Mouse (Mus musculus): ENCODE data around the gene Rnf157. TPM values are rescaled to one million over a fixed set of nuclear protein-coding genes. Genes with fewer than 3 reads are reported as not detected.

The Rnf157 gene
- polyA plus RNA-seq, 1 experiment from 2014 or later, result 16.8 TPM

DNA sequence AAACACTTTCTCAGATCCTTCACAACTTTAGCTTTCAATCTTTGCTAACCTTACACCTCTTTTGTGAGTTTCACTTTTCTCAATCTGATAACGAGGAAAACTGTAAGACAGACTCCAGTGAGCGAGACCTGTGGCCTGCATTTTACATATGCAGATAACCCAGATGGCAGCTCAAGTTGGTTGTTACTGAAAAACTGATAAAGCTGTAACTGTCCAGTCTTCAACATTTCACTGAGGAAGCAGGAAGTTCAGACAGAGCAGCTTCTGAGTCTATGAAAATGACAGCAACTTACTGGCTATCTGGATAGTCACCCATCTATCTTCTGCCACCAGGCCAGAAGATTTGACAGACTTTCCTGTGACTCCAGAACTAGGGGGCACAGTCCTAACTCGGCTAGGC is 103.2 kb downstream of the Rnf157 start:
- no peak for ATAC-seq (ENCODE audit: insufficient read depth)
- no peak for TF ChIP-seq CTCF (IDR thresholded peaks at IDR 0.05; ENCODE audit: low read depth)
- Histone ChIP-seq H3K9ac (no peak overlapping the region), H3K27me3 (ENCODE audit: insufficient read depth, low read length) (no peaks in the 10 kb centered on the region), H3K4me1 (ENCODE audit: insufficient read depth) (peaks cover 4% of the 10 kb centered on the region), H3K36me3 (ENCODE audit: insufficient read depth) (peaks cover 3% of the 10 kb centered on the region), H3K4me3 (ENCODE audit: low read depth, low read length) (no peak overlapping the region), H3K4me2 (no peak overlapping the region), H3K27ac (ENCODE audit: low read depth) (no peak overlapping the region), H3K9me3 (ENCODE audit: low read depth, low read length) (no peaks in the 10 kb centered on the region)
- 64% methylated on average over 3 of the region's 3 CpGs for WGBS
- no peak for DNase-seq

DNA sequence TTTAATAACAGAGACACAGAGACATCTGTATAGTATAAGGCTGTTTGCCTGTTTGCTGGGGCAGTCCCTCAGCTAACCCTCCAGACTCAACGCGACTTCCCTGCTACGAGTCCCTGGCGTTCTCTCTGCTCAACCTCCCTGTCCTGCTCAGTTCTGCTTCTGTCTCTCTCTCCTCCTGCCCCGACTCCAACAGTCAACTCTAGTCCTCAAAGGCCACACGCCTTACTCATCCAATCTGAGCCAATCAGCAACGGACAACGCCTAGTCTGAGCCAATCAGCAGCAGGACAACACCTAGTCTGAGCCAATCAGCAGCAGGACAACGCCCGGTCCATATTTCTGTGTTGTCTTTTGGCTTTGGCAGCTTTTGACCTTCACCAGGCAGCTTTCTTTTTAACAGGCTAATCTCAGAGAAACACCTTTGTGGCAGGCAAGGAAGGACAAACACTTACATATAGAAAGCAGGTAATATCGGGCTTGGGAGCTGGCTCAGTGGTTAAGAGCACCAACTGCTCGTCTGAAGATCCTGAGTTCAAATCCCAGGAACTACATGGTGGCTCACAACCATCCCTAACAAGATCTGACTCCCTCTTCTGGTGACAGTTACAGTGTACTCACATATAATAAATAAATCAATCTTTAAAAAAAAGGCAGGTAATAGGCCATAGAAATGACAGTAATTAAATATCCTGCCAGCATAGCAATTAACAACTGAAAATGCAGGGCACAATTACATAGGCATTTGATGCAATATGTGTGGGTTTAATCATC is 104.9 kb downstream of the Rnf157 start:
- no peak overlapping the region for H3K27ac ChIP-seq (ENCODE audit: low read depth)
- peaks cover 4% of the 10 kb centered on the region for H3K4me1 ChIP-seq (ENCODE audit: insufficient read depth)
- ATAC-seq (ENCODE audit: insufficient read depth) (no peak), DNase-seq (no peak)
- no peaks in the 10 kb centered on the region for H3K27me3 ChIP-seq (ENCODE audit: insufficient read depth, low read length)
- 87% methylated on average over 12 of the region's 12 CpGs for WGBS
- H3K9ac ChIP-seq, result no peak overlapping the region
- no peak for TF ChIP-seq CTCF (IDR thresholded peaks at IDR 0.05; ENCODE audit: low read depth)
- H3K9me3 ChIP-seq (ENCODE audit: low read depth, low read length), result no peaks in the 10 kb centered on the region
- H3K36me3 ChIP-seq (ENCODE audit: insufficient read depth), result peaks cover 20% of the 10 kb centered on the region
- H3K4me2 ChIP-seq, result no peak overlapping the region
- no peak overlapping the region for H3K4me3 ChIP-seq (ENCODE audit: low read depth, low read length)

DNA sequence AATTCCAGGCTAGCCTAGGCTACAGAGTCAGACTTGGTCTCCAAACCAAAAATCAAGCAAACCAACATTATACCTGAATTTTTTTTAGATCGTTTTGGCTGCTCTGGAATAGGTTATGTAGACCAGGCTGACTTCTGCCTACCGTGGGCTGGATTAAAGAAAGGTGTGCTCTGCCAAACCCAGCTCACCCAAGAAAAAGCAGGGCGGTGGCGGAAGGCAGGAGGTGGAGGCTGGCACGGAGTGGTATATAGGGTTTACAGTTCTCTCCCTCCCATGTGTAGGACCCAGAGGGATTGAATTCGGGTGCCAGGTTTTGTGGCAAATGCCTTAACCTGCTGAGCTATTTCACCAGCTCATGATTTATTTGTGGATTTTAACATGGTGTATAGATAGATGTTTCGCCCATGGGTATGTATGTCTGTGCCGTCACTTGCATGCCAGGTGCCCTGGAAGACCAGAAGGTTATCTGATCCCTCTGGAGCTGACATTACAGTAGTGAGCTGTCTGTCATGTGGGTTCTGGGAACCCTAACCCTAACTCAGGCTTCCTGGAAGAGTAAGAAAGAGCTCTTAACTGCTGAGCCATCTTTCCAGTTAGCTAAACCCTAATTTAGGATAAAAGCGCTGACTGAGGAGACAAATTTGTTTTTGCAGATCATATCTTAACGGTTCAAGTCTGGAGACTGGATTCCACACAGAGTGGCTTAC is 105.7 kb downstream of the Rnf157 start, which contains the start of gene Exoc7:
Exoc7 (minus strand) TSS at position 215 of the 707 bp plus-strand sequence.
- no peak for DNase-seq
- H3K4me1 ChIP-seq (ENCODE audit: insufficient read depth), result peaks cover 4% of the 10 kb centered on the region
- peak; percentile 29; the same call in 1 of the 2 replicates for ATAC-seq (ENCODE audit: insufficient read depth)
- H3K9me3 ChIP-seq (ENCODE audit: low read depth, low read length), result no peaks in the 10 kb centered on the region
- no peaks in the 10 kb centered on the region for H3K27me3 ChIP-seq (ENCODE audit: insufficient read depth, low read length)
- peak within 1 kb of the TSS; percentile 71 for H3K9ac ChIP-seq
- TF ChIP-seq CTCF (IDR thresholded peaks at IDR 0.05; ENCODE audit: low read depth), result no peak
- peak within 1 kb of the TSS; percentile 74 for H3K4me3 ChIP-seq (ENCODE audit: low read depth, low read length)
- H3K36me3 ChIP-seq (ENCODE audit: insufficient read depth), result peaks cover 27% of the 10 kb centered on the region
- peak within 1 kb of the TSS; percentile 85 for H3K4me2 ChIP-seq
- H3K27ac ChIP-seq (ENCODE audit: low read depth), result no peak within 1 kb of the TSS; the same call in 1 of the 2 replicates
- WGBS, result 79% methylated on average over 10 of the region's 10 CpGs

DNA sequence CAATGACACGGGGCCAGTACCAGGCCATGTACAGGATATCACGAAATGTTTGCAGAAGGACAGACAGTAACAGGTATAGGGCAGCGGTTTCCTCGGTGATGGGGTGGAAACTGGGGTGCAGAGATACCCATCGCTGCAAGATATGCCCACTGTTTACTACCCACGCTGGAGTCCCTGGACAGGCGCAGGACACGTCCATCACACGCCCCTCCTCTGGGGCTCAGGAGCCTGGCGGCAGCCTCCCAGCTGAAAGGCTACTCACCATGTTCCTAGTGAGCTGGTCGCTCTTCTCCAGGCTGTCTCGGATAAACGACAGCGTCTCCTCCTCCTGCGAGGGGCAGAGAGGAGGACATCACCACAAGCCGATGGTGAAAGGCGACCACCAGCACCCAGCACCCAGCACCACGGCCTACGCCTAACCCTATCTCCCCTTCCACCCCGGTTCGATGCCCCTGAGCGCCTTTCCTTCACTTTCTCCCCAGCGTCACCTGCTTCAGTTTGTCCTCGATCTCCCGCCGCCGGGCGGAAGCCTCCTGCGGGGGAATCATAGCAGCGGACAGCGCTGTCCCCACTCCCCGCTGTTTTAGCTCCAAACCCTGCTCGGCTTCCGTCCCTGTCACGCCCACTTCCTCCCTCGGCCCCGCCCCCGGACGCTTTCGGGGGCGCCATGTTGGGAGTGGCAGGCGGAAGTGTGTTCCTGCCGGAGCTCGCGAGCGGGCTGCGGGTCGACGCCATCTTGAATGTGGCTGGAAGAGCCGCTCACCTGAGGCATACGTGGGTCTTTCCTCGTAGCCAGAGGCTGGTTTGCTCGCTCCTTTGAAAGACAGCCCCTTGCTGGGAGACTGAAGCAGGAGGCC is 106.5 kb downstream of the Rnf157 start:
- DNase-seq (peak; percentile 98), ATAC-seq (ENCODE audit: insufficient read depth) (peak; percentile 93)
- Histone ChIP-seq H3K36me3 (ENCODE audit: insufficient read depth) (peaks cover 31% of the 10 kb centered on the region), H3K27me3 (ENCODE audit: insufficient read depth, low read length) (no peaks in the 10 kb centered on the region), H3K9ac (peak overlapping the region; percentile 71), H3K9me3 (ENCODE audit: low read depth, low read length) (no peaks in the 10 kb centered on the region), H3K4me2 (peak overlapping the region; percentile 85), H3K4me1 (ENCODE audit: insufficient read depth) (peaks cover 4% of the 10 kb centered on the region; the same call in 1 of the 2 replicates), H3K4me3 (ENCODE audit: low read depth, low read length) (peak overlapping the region; percentile 74), H3K27ac (ENCODE audit: low read depth) (no peak overlapping the region; the same call in 1 of the 2 replicates)
- no peak for TF ChIP-seq CTCF (IDR thresholded peaks at IDR 0.05; ENCODE audit: low read depth)
- WGBS, result 1% methylated on average over 53 of the region's 53 CpGs

DNA sequence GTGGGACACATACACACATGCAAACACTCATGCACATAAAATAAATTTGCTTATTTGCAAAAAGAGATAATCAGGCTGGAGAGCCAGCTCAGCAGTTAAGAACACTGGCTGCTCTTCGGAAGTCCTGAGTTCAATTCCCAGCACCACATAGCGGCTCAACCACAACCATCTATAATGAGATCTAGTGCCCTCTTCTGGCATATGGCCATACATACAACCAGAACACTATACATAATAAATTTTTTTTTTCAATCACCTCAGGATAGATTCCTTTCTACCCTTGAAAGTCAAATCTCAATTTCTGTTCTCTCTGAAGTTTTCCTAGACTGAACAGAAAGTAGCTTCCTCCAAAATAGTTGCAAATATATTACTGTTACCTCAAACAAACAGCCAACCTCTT is 107.4 kb downstream of the Rnf157 start:
- DNase-seq, result no peak
- ATAC-seq (ENCODE audit: insufficient read depth), result no peak
- Histone ChIP-seq H3K27ac (ENCODE audit: low read depth) (no peak overlapping the region), H3K4me1 (ENCODE audit: insufficient read depth) (peaks cover 4% of the 10 kb centered on the region; the same call in 1 of the 2 replicates), H3K9me3 (ENCODE audit: low read depth, low read length) (no peaks in the 10 kb centered on the region), H3K36me3 (ENCODE audit: insufficient read depth) (peaks cover 41% of the 10 kb centered on the region), H3K9ac (no peak overlapping the region), H3K27me3 (ENCODE audit: insufficient read depth, low read length) (no peaks in the 10 kb centered on the region), H3K4me3 (ENCODE audit: low read depth, low read length) (peak overlapping the region; percentile 74), H3K4me2 (peak overlapping the region; percentile 85)
- 98% methylated on average over 2 of the region's 2 CpGs for WGBS
- no peak for TF ChIP-seq CTCF (IDR thresholded peaks at IDR 0.05; ENCODE audit: low read depth)

DNA sequence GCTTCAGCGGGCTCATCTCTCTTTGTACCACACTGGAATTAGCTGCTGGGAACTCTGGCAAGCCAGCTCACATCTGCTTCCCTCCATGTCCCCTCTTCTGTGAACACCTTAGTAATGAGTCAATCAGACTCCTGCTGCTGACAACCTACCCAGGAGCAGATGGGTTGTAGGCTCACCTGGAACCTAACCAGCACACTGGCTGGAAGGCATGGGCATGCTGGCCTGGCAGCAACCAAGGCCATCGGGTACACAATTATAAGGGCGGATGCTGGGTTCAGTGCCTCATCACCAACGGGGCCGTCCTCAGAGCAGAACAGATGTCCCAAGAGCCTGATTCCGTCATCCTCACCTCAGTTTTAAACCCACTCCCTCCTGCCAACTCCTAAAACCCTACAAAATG is 114.2 kb downstream of the Rnf157 start:
- ATAC-seq (ENCODE audit: insufficient read depth), result no peak
- Histone ChIP-seq H3K36me3 (ENCODE audit: insufficient read depth) (peaks cover 80% of the 10 kb centered on the region), H3K4me1 (ENCODE audit: insufficient read depth) (no peaks in the 10 kb centered on the region), H3K27me3 (ENCODE audit: insufficient read depth, low read length) (no peaks in the 10 kb centered on the region), H3K4me2 (no peak overlapping the region), H3K9me3 (ENCODE audit: low read depth, low read length) (no peaks in the 10 kb centered on the region), H3K9ac (peak overlapping the region; percentile 26; the same call in 1 of the 2 replicates), H3K4me3 (ENCODE audit: low read depth, low read length) (no peak overlapping the region), H3K27ac (ENCODE audit: low read depth) (no peak overlapping the region)
- DNase-seq, result no peak
- 88% methylated on average over 6 of the region's 6 CpGs for WGBS
- no peak for TF ChIP-seq CTCF (IDR thresholded peaks at IDR 0.05; ENCODE audit: low read depth)

All from lung, embryonic 14.5 days (tissue).